Mouse (Mus musculus): ENCODE data around the gene Arpc1b.
A peak's percentile ranks its signal among the peaks of the same experiment; 100 is the strongest.
"Not testable (repeated sequence)": the region's sequence is repeated elsewhere in the genome, so short reads cannot be mapped to it uniquely, and the experiment has no call there.

The Arpc1b gene

DNA sequence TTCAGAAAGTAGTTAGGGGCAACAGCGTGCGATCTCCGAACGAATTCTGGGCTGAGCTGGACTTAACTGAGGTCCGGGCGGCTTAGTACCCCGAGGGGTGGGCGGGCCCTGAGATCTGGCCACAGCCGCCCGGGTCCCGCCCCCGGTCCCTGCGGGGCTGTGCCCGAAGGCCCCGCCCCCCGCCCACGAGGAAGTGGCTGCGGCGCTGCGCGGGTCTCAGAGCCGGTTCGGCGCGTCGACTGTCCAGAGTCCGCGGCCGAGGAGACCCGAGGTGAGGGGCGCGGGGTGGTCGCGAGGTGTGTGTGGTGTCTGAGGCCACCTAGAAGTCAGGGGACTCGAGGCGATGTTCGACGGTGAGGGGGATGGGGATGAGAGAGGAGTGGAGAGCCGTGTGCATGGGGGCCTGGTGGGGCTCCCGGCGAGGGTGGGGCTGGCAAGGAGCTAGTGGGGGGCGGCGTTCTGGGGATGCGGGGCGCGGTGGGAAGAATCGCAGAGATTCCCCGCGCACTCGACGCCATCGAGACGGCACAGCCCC, at the start of gene Arpc1b:
TSS of gene Arpc1b (plus strand) at position 145 of the 535 bp plus-strand sequence.
- DNase-seq (ENCODE audit: low read depth, low spot score), result peak; percentile 82

DNA sequence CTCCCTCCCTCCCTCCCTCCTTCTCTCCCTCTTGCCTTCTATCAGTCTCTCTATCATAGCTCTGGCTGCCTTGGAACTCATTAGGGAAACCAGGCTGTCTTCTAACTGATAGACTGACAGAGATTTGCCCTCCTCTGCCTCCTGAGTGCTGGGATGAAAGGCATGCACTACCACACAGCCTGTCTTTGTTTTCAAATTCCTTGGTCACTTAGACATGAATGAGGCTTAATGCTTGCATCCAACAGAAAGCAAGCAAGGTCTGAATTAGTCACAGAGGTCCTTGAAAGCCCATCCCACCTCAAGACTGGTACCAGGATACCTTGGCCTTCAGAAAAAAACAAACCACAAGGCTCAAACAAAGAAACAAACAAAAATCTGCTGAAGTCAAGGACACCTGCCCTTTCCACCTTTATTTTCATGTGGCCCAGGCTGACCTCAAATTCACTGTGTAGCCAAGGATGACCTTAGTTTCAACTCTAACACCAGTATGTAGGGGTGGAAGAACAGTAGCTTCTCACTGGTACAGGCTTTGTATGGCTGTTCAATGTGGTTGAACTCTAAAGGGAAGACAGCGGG, 49.2 kb upstream of the Arpc1b start:
- DNase-seq (ENCODE audit: low read depth, low spot score), result no peak

DNA sequence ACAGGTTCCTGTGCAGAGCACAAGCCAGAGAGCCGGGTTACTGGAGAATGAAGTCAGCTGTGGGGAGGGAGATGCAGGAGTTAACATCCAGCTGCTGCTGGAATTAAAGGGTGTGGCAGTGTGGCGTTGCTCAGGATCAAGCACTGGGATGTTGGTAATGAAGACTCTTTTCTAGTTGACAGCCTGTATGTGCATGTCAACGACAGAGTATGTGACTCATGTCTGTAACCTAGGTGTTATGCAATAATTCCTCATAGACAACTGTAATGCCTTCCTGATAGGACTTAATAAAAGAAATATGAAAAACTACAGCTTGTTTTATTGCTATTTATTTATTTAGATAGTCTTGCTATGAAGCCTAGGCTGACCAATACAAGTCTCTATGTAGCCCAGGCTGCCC, 45.2 kb upstream of the Arpc1b start:
- DNase-seq (ENCODE audit: low read depth, low spot score), result peak; percentile 67

- peak; percentile 97 for DNase-seq (ENCODE audit: low read depth, low spot score)
Measured at GRCm38 (mm10) chr5:145069707-145070106, 44.3 kb upstream of the Arpc1b start.

DNA sequence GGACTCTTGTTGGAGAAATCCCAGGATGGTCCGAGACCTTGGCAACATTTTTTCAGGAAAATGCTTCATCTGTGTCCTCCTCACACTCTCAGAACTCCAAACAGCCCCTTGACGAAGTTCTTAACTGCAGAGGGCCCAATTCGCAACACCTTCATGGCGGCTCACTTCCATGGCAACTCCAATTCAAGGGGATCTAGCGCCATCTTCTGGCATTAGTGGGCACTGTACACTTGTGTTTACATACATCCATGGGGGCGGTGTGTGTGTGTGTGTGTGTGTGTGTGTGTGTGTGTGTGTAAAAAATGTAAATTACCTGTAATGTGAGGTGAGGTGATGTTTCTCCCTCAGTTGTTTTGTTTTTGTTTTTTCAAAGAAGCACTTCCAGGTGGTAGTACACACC, 42.7 kb upstream of the Arpc1b start:
- DNase-seq (ENCODE audit: low read depth, low spot score), result peak; percentile 51

- no peak for DNase-seq (ENCODE audit: low read depth, low spot score)
Measured at GRCm38 (mm10) chr5:145075081-145075480, 38.9 kb upstream of the Arpc1b start.

DNA sequence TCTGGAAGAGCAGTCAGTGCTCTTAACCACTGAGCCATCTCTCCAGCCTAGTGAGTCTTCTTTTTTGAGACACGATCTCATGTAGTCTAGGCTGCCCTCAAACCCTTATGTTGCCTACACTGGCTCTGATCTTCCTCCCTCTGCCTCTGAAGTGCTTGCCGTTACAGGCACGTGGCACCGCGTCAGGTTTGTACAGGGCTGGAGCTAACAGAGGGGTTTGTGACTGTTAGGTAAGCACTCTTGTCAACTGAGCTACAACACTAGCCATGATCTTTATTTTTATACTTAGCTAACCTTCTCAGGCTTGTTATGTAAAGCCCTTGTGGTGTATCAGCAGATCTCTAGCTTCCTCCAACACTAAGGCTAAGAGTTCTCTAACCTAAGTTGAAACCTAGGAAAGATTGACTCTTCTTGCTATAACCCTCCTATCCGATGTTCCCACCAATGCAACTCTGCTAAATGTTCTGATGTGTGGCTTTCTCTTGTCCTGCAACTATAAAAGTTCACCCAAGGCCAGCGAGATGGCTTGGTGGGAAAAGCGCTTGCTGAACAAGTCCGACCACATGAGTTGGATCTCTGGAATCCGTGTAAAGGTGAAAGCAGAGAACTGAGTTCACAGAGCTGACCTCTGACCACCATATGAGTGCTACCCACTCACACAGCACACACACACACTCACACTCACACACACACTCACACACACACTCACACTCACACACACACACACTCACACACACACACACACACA, 32.0 kb upstream of the Arpc1b start:
- DNase-seq (ENCODE audit: low read depth, low spot score), result no peak

GRCm38 (mm10) chr5:145083201-145083600, 30.8 kb upstream of the Arpc1b start:
- DNase-seq (ENCODE audit: low read depth, low spot score), result not testable (repeated sequence)

DNA sequence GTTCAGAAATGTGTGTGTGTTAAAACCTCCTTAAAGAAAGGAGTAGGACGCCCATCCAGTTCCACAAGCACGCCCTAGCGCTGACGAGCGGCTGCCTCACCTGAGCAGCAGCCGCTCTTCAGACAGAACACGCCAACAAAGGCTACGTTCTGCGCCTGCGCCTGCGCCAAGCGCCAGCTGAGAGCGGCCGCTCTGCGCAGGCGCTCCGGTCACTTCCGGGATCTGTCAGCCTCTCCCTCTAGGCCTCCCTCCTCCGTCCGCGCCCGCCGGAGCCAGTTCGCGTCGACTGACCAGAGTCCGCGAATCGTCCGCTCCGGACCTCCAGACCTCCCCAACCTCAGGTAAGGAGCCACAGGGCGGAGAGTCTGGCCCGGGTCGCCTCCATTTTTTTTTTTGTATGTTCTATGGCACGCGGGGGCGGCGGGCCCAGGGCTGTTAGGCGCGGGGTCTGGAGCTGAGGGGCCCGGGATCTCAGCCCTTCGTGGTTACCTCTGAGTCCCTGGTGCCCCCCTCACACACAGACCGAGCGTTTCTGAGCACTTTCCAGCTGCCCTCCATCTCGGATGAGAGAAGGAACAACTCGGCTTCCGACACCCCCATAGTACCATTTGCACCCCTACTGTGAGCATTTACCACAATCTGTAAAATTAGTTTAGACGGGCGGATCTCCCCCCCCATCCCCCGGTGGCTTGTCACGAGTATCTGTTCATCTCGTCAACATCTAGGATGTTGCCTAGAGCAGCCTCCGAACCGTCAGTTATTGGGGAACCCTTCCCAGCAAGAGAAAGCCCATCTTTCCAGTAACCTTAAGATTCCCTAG, 30.2 kb upstream of the Arpc1b start, which contains the start of the genes Arpc1a and Kpna7:
TSS of gene Arpc1a (plus strand) at position 199 of the 820 bp plus-strand sequence.
TSS of gene Kpna7 (minus strand) at position 399 of the 820 bp plus-strand sequence.
- peak; percentile 99 for DNase-seq (ENCODE audit: low read depth, low spot score)

DNA sequence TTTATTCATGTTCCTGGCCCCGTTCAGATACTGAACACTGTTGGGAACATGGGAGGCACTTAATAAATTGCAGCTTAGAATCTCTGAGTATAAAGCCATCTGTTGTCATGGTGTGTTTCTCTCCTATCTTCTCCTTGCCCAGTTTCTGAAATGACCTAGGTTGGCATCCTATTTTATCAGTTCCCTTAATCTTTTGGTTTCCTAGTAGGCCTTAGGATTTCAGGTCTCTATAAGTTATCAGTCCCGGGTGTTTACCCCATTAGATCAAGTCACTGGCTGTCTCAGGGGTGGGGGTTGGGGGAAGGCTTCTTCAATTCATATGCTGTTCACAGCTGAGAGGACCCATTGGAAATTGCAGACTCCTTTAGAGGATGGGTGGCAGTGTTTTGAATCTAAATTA, 29.2 kb upstream of the Arpc1b start:
- DNase-seq (ENCODE audit: low read depth, low spot score), result no peak

DNA sequence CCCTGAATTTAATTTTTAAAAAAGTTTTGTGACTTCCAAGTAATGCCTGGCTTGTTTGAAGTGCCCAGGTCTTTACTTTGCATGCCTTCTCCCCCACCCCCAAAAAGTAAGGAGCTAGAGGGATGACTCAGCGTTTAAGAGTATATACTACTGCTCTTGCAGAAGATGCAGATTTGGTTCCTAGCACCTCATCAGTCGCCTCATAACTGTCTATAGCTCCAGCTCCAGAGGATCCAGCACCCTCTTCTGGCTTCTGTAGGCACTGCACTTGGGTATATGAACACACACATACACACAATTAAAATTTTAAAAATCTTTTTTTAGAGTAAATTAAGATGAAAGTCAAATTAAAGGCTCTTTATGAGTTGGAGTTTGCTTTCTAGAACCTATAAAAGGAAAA, 25.8 kb upstream of the Arpc1b start:
- DNase-seq (ENCODE audit: low read depth, low spot score), result no peak

GRCm38 (mm10) chr5:145089878-145090277, 24.1 kb upstream of the Arpc1b start:
- no peak for DNase-seq (ENCODE audit: low read depth, low spot score)

GRCm38 (mm10) chr5:145096195-145096594, 17.8 kb upstream of the Arpc1b start:
- no peak for DNase-seq (ENCODE audit: low read depth, low spot score)

- no peak for DNase-seq (ENCODE audit: low read depth, low spot score)
Measured at GRCm38 (mm10) chr5:145098340-145098821, 15.6 kb upstream of the Arpc1b start.

GRCm38 (mm10) chr5:145100960-145101359, 13.1 kb upstream of the Arpc1b start:
- DNase-seq (ENCODE audit: low read depth, low spot score), result no peak

DNA sequence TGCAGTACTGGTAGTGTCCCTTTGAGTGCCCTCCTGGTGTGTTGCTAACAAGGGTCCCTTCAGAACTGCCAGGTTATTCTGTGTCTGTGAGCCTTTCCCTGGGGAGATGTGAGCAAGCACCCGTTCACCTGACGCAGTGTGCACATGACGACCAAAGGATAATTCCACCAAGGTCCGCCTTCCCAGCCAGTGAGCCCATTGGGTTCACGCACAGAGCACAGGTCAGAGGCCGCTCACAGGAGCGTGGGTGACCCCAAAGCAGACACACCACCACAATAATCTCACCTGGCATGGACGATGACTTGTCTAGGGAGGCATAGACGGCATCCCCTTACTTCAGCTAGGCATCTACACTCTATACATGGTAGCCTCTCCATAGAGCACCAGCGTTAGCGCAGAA, 12.6 kb upstream of the Arpc1b start:
- DNase-seq (ENCODE audit: low read depth, low spot score), result not testable (repeated sequence)

GRCm38 (mm10) chr5:145102706-145103105, 11.3 kb upstream of the Arpc1b start:
- peak; percentile 77 for DNase-seq (ENCODE audit: low read depth, low spot score)

GRCm38 (mm10) chr5:145104328-145104727, 9.7 kb upstream of the Arpc1b start:
- DNase-seq (ENCODE audit: low read depth, low spot score), result no peak

- peak; percentile 38 for DNase-seq (ENCODE audit: low read depth, low spot score)
Measured at GRCm38 (mm10) chr5:145105694-145106275, 8.2 kb upstream of the Arpc1b start.

- DNase-seq (ENCODE audit: low read depth, low spot score), result no peak
Measured at GRCm38 (mm10) chr5:145110401-145110800, 3.6 kb upstream of the Arpc1b start.

DNA sequence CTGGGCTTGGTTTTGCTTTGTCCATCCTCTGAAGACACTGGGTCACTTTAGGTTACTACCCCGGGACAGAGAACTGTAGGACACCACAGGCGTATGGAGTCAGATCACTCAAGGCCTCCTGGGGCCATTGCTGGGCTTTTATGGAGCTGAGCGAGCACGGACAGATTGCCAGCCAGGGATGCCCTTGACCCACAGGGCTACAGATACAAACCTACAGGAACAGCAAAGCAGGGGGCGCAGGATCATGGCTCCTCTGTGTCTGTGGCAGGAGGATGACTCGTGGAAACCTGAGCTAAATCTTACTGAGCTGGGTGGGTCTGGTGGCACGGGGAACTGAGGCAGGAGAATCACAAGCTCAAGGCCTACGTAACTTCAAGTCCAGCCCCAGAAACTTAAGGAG, 1.4 kb upstream of the Arpc1b start:
- no peak for DNase-seq (ENCODE audit: low read depth, low spot score)
